Mouse (Mus musculus): ENCODE data around the gene Slc7a14. TPM values are rescaled to one million over a fixed set of nuclear protein-coding genes. Genes with fewer than 3 reads are reported as not detected.
A peak's percentile ranks its signal among the peaks of the same experiment; 100 is the strongest.

The Slc7a14 gene
- polyA plus RNA-seq, 1 experiment from 2014 or later, result 0.11 TPM

DNA sequence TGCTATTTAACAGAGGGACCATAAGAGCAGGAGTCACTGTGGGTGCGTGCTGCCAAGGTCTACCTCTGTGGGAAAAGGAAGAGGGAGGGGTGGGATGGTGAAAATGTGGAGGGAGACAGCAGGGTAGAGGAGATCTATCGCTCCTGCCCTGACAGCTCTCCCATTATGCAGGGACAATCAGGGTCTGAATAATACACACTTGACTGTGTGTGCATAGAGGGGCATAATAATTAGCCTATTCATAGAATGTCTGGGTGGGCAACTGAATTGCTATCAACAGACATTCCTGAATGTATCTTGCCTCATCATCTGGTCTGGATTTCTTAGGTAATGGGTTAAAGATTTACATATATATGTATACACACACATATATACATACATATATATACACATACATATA lies 81.7 kb downstream of the Slc7a14 start:
- no peaks in the 10 kb centered on the region for H3K36me3 ChIP-seq (ENCODE audit: control insufficient read depth, insufficient read depth, low read length)
- H3K27ac ChIP-seq (ENCODE audit: low read depth, low read length), result no peak overlapping the region
- H3K9ac ChIP-seq (ENCODE audit: low read depth, low read length), result no peak overlapping the region
- H3K27me3 ChIP-seq (ENCODE audit: control insufficient read depth, insufficient read depth, low read length), result no peaks in the 10 kb centered on the region
- WGBS, result 81% methylated on average over 2 of the region's 2 CpGs
- no peak overlapping the region for H3K4me2 ChIP-seq (replicated peaks; ENCODE audit: low read depth, low read length)
- H3K9me3 ChIP-seq (ENCODE audit: control insufficient read depth, low read length), result 0 out of 2 replicates have a peak, but pooled peaks cover 3% of the 10 kb centered on the region
- peaks cover 10% of the 10 kb centered on the region; the same call in 1 of the 2 replicates for H3K4me1 ChIP-seq (ENCODE audit: control insufficient read depth, insufficient read depth, low read length)
- H3K4me3 ChIP-seq (ENCODE audit: low read length), result no peak overlapping the region
- no peak for ATAC-seq (ENCODE audit: low FRiP score, low TSS enrichment)

DNA sequence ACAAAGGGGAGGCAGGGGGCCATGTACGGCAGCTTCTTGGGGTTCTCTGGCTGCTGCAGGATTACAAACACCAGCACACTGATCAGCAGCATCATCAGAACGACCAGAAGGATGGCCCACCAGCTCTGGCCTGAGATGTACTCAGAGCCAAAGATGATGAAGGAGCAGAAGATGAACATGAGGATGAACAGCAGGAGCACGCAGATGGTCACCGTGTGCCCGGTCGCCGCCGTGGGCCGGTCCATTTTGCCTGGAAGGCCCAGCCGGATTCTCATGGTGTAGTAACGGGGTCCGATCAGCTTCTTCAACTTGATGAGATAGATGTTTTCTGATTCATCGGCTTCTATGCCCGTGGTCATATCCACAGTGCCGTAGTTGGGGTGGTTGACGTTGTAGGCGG lies 86.6 kb downstream of the Slc7a14 start:
- 95% methylated on average over 17 of the region's 17 CpGs for WGBS
- Histone ChIP-seq H3K27ac (ENCODE audit: low read depth, low read length) (no peak overlapping the region), H3K9me3 (ENCODE audit: control insufficient read depth, low read length) (0 out of 2 replicates have a peak, but pooled peaks cover 3% of the 10 kb centered on the region), H3K4me3 (ENCODE audit: low read length) (no peak overlapping the region), H3K36me3 (ENCODE audit: control insufficient read depth, insufficient read depth, low read length) (no peaks in the 10 kb centered on the region), H3K9ac (ENCODE audit: low read depth, low read length) (no peak overlapping the region), H3K27me3 (ENCODE audit: control insufficient read depth, insufficient read depth, low read length) (no peaks in the 10 kb centered on the region), H3K4me2 (replicated peaks; ENCODE audit: low read depth, low read length) (no peak overlapping the region), H3K4me1 (ENCODE audit: control insufficient read depth, insufficient read depth, low read length) (no peaks in the 10 kb centered on the region)
- no peak for ATAC-seq (ENCODE audit: low FRiP score, low TSS enrichment)

GRCm38 (mm10) chr3:31220040-31220439 lies 90.1 kb downstream of the Slc7a14 start:
- 85% methylated on average over 4 of the region's 4 CpGs for WGBS
- no peak overlapping the region for H3K4me3 ChIP-seq (ENCODE audit: low read length)
- ATAC-seq (ENCODE audit: low FRiP score, low TSS enrichment), result no peak

DNA sequence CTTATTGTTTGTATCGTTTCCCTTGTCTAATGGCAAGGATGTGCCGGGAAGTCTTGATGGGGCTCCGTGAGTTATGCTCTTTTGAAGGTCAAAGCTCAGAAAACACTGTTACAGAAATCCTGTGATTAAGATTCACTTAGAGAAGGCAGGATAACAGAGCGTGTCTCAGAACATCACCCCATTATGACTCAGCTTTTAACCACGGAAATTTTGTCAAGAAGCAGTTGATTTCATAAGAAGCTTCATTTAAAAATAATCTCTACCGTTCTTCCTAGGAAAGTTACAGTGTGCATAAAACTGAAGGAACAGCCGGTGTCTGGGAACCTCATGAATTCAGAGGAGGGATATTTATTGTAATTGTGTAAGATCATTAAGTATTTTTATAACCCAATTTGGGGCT lies 90.7 kb downstream of the Slc7a14 start:
- ATAC-seq (ENCODE audit: low FRiP score, low TSS enrichment), result no peak
- WGBS, result 76% methylated on average over 7 of the region's 7 CpGs
- no peak overlapping the region for H3K27ac ChIP-seq (ENCODE audit: low read depth, low read length)

More at GRCm38 (mm10) chr3:31220040-31220439, 90.1 kb downstream of the Slc7a14 start:
- H3K9me3 ChIP-seq (ENCODE audit: control insufficient read depth, low read length), result 0 out of 2 replicates have a peak, but pooled peaks cover 3% of the 10 kb centered on the region
- H3K27ac ChIP-seq (ENCODE audit: low read depth, low read length), result no peak overlapping the region
- no peaks in the 10 kb centered on the region for H3K36me3 ChIP-seq (ENCODE audit: control insufficient read depth, insufficient read depth, low read length)
- H3K4me2 ChIP-seq (replicated peaks; ENCODE audit: low read depth, low read length), result no peak overlapping the region
- no peaks in the 10 kb centered on the region for H3K27me3 ChIP-seq (ENCODE audit: control insufficient read depth, insufficient read depth, low read length)
- no peak overlapping the region for H3K9ac ChIP-seq (ENCODE audit: low read depth, low read length)
- H3K4me1 ChIP-seq (ENCODE audit: control insufficient read depth, insufficient read depth, low read length), result no peaks in the 10 kb centered on the region

DNA sequence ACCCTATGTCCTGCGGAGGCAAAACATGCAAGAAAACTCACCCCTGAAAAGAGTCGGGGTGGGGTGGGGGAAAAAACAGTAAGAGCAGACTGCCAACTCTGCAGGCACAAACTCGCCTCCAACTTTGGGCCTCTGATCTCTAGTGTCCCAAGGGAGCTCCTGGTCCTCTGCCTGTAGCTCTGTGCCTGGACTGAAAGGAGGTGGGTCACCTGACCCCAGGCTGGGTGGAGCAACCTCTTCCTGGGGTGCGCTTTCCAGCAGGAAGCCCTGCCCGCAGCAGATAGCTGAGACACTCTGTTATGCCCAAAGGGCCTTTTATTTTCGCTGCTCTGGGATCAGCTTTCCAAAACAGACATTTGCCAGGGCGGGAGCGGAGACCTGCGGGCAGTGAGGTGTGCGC lies 92.7 kb downstream of the Slc7a14 start:
- no peak overlapping the region; the same call in 1 of the 2 replicates for H3K4me2 ChIP-seq (replicated peaks; ENCODE audit: low read depth, low read length)
- H3K36me3 ChIP-seq (ENCODE audit: control insufficient read depth, insufficient read depth, low read length), result no peaks in the 10 kb centered on the region
- ATAC-seq (ENCODE audit: low FRiP score, low TSS enrichment), result no peak
- no peaks in the 10 kb centered on the region for H3K27me3 ChIP-seq (ENCODE audit: control insufficient read depth, insufficient read depth, low read length)
- peaks cover 12% of the 10 kb centered on the region; the same call in 1 of the 2 replicates for H3K4me1 ChIP-seq (ENCODE audit: control insufficient read depth, insufficient read depth, low read length)
- no peak overlapping the region for H3K27ac ChIP-seq (ENCODE audit: low read depth, low read length)
- H3K9me3 ChIP-seq (ENCODE audit: control insufficient read depth, low read length), result no peaks in the 10 kb centered on the region
- no peak overlapping the region for H3K4me3 ChIP-seq (ENCODE audit: low read length)
- H3K9ac ChIP-seq (ENCODE audit: low read depth, low read length), result no peak overlapping the region; the same call in 1 of the 2 replicates
- WGBS, result 51% methylated on average over 10 of the region's 10 CpGs

More for the DNA sequence above, 90.7 kb downstream of the Slc7a14 start:
- no peak overlapping the region for H3K4me3 ChIP-seq (ENCODE audit: low read length)
- H3K9ac ChIP-seq (ENCODE audit: low read depth, low read length), result no peak overlapping the region
- no peaks in the 10 kb centered on the region for H3K36me3 ChIP-seq (ENCODE audit: control insufficient read depth, insufficient read depth, low read length)
- H3K4me2 ChIP-seq (replicated peaks; ENCODE audit: low read depth, low read length), result no peak overlapping the region
- H3K27me3 ChIP-seq (ENCODE audit: control insufficient read depth, insufficient read depth, low read length), result no peaks in the 10 kb centered on the region
- no peaks in the 10 kb centered on the region for H3K4me1 ChIP-seq (ENCODE audit: control insufficient read depth, insufficient read depth, low read length)
- H3K9me3 ChIP-seq (ENCODE audit: control insufficient read depth, low read length), result 0 out of 2 replicates have a peak, but pooled peaks cover 3% of the 10 kb centered on the region

- 42% methylated on average over 3 of the region's 3 CpGs for WGBS
- Histone ChIP-seq H3K4me2 (replicated peaks; ENCODE audit: low read depth, low read length) (no peak overlapping the region), H3K9me3 (ENCODE audit: control insufficient read depth, low read length) (no peaks in the 10 kb centered on the region), H3K27ac (ENCODE audit: low read depth, low read length) (no peak overlapping the region), H3K36me3 (ENCODE audit: control insufficient read depth, insufficient read depth, low read length) (no peaks in the 10 kb centered on the region), H3K4me3 (ENCODE audit: low read length) (no peak overlapping the region), H3K4me1 (ENCODE audit: control insufficient read depth, insufficient read depth, low read length) (peaks cover 23% of the 10 kb centered on the region), H3K9ac (ENCODE audit: low read depth, low read length) (no peak overlapping the region), H3K27me3 (ENCODE audit: control insufficient read depth, insufficient read depth, low read length) (no peaks in the 10 kb centered on the region)
- no peak for ATAC-seq (ENCODE audit: low FRiP score, low TSS enrichment)
Measured at GRCm38 (mm10) chr3:31213802-31214201, 96.4 kb downstream of the Slc7a14 start.

- Histone ChIP-seq H3K36me3 (ENCODE audit: control insufficient read depth, insufficient read depth, low read length) (no peaks in the 10 kb centered on the region), H3K9me3 (ENCODE audit: control insufficient read depth, low read length) (no peaks in the 10 kb centered on the region), H3K4me3 (ENCODE audit: low read length) (no peak overlapping the region), H3K9ac (ENCODE audit: low read depth, low read length) (no peak overlapping the region), H3K4me2 (replicated peaks; ENCODE audit: low read depth, low read length) (no peak overlapping the region), H3K27me3 (ENCODE audit: control insufficient read depth, insufficient read depth, low read length) (no peaks in the 10 kb centered on the region), H3K27ac (ENCODE audit: low read depth, low read length) (0 out of 2 replicates have a peak overlapping the region, but pooled peaks have one; percentile 19), H3K4me1 (ENCODE audit: control insufficient read depth, insufficient read depth, low read length) (peaks cover 32% of the 10 kb centered on the region)
- ATAC-seq (ENCODE audit: low FRiP score, low TSS enrichment), result peak; percentile 68
- WGBS, result 39% methylated on average over 9 of the region's 9 CpGs
Measured at GRCm38 (mm10) chr3:31212205-31213038, 97.8 kb downstream of the Slc7a14 start.

DNA sequence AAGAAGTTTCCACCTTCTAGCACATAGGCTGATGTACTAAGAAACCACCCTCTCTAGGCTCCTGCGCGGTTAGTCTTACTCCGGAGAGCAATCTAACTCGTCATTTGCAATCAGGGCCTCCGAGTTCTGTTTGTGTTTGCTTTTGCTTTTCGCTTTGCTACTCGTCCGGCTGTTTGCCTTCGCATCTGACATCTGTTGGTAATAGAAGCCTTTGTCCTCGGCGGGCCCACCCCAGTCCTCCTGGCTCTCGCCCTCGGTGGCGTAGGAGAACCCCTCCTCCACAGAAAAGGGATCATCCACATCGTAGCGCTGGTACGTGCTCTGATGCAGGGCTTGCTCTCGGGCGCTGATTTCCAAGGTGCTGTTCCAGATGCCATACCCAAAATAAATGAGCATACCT lies 101.2 kb downstream of the Slc7a14 start:
- Histone ChIP-seq H3K9me3 (ENCODE audit: control insufficient read depth, low read length) (no peaks in the 10 kb centered on the region), H3K4me1 (ENCODE audit: control insufficient read depth, insufficient read depth, low read length) (peaks cover 31% of the 10 kb centered on the region), H3K36me3 (ENCODE audit: control insufficient read depth, insufficient read depth, low read length) (no peaks in the 10 kb centered on the region), H3K4me3 (ENCODE audit: low read length) (no peak overlapping the region), H3K27me3 (ENCODE audit: control insufficient read depth, insufficient read depth, low read length) (no peaks in the 10 kb centered on the region), H3K4me2 (replicated peaks; ENCODE audit: low read depth, low read length) (peak overlapping the region; percentile 19), H3K9ac (ENCODE audit: low read depth, low read length) (peak overlapping the region; percentile 28; the same call in 1 of the 2 replicates), H3K27ac (ENCODE audit: low read depth, low read length) (0 out of 2 replicates have a peak overlapping the region, but pooled peaks have one; percentile 21)
- ATAC-seq (ENCODE audit: low FRiP score, low TSS enrichment), result peak; percentile 43
- WGBS, result 9% methylated on average over 19 of the region's 19 CpGs

DNA sequence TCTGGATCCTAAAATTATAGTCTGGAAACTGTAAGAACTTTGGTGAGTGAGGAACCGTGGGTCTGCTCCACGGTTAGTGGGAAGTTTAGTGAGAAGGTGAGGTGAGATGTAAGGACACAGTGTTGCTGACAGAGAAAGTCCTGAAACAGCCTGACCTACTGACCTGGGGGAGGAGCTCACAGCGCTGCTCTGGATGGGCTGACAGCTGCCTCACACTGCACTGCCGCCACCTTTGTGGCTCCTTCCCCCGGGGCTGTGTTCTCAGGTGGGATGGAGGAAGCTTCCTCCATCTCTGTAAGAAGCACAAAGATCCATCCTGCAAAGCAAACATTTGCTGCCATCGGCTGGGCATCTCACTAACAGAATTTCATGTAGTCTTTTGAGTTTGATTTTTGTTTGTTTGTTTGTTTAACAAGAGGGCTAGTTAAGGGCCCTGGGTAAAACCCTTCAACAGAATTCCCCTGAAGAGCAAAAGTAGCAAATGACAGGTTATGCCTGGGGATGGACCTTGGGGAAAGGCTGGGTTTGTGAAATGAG lies 101.7 kb downstream of the Slc7a14 start:
- H3K4me3 ChIP-seq (ENCODE audit: low read length), result no peak overlapping the region

More for the DNA sequence above, 101.7 kb downstream of the Slc7a14 start:
- Histone ChIP-seq H3K9me3 (ENCODE audit: control insufficient read depth, low read length) (no peaks in the 10 kb centered on the region), H3K27ac (ENCODE audit: low read depth, low read length) (peak overlapping the region; percentile 21; the same call in 1 of the 2 replicates), H3K36me3 (ENCODE audit: control insufficient read depth, insufficient read depth, low read length) (no peaks in the 10 kb centered on the region), H3K27me3 (ENCODE audit: control insufficient read depth, insufficient read depth, low read length) (no peaks in the 10 kb centered on the region), H3K4me1 (ENCODE audit: control insufficient read depth, insufficient read depth, low read length) (peaks cover 27% of the 10 kb centered on the region), H3K9ac (ENCODE audit: low read depth, low read length) (0 out of 2 replicates have a peak overlapping the region, but pooled peaks have one; percentile 28), H3K4me2 (replicated peaks; ENCODE audit: low read depth, low read length) (peak overlapping the region; percentile 19)
- 7% methylated on average over 6 of the region's 6 CpGs for WGBS
- ATAC-seq (ENCODE audit: low FRiP score, low TSS enrichment), result 0 out of 2 replicates have a peak, but pooled peaks have one; percentile 45
